ENCODE assay signal across 17 mouse cellular contexts in genomic region chr2:57109301-57109700, GRCm38 (mm10). TPM values are rescaled to one million over a fixed set of nuclear protein-coding genes. Genes with fewer than 3 reads are reported as not detected.
DNase-seq lines count a peak whose midpoint lies in the region; ATAC-seq lines count a peak whose summit lies in the region.
"Had no signal": no experiment of that assay in that cellular context is flagged by ENCODE, and none has a peak within 500 bp of the region (broad histone marks: within the 10 kb centered on the region; RNA-seq: fewer than 3 reads in every experiment).

No protein-coding gene starts in this region.

- no peak overlapping the region for H3K27ac ChIP-seq in forebrain, embryonic 12.5 days
- no peak overlapping the region for H3K27ac ChIP-seq in forebrain, embryonic 15.5 days (replicated peaks)
- H3K27ac ChIP-seq in midbrain, embryonic 10.5 days (replicated peaks) = no peak overlapping the region
- no peak overlapping the region for H3K27ac ChIP-seq in midbrain, embryonic 15.5 days
- peak overlapping the region; percentile 41; the same call in 1 of the 2 replicates for H3K27ac ChIP-seq in hindbrain, embryonic 14.5 days
- H3K27ac ChIP-seq in midbrain, embryonic 14.5 days (replicated peaks; ENCODE audit: low read depth, low read length) = peak overlapping the region; percentile 60
- H3K27ac ChIP-seq: limb, embryonic 15.5 days; liver, embryonic 15.5 days; stomach, postnatal 0 days had no signal

- H3K27me3 ChIP-seq in forebrain, embryonic 12.5 days = peaks cover 85% of the 10 kb centered on the region
- H3K27me3 ChIP-seq in forebrain, embryonic 15.5 days = peaks cover 78% of the 10 kb centered on the region
- peaks cover 100% of the 10 kb centered on the region for H3K27me3 ChIP-seq in midbrain, embryonic 10.5 days (ENCODE audit: low read depth, poor library complexity, severe bottlenecking)
- H3K27me3 ChIP-seq in midbrain, embryonic 15.5 days (replicated peaks) = peaks cover 83% of the 10 kb centered on the region
- peaks cover 95% of the 10 kb centered on the region for H3K27me3 ChIP-seq in hindbrain, embryonic 14.5 days (ENCODE audit: control insufficient read depth, insufficient read depth, low read length)
- peaks cover 89% of the 10 kb centered on the region for H3K27me3 ChIP-seq in midbrain, embryonic 14.5 days (ENCODE audit: control insufficient read depth, insufficient read depth, low read length)

- H3K9me3 ChIP-seq in forebrain, embryonic 12.5 days = 0 out of 2 replicates have a peak, but pooled peaks cover 2% of the 10 kb centered on the region
- no peaks in the 10 kb centered on the region for H3K9me3 ChIP-seq in forebrain, embryonic 15.5 days
- 0 out of 2 replicates have a peak, but pooled peaks cover 3% of the 10 kb centered on the region for H3K9me3 ChIP-seq in midbrain, embryonic 10.5 days (replicated peaks)
- H3K9me3 ChIP-seq in midbrain, embryonic 15.5 days = no peaks in the 10 kb centered on the region
- H3K9me3 ChIP-seq in hindbrain, embryonic 14.5 days (ENCODE audit: control insufficient read depth, low read length) = no peaks in the 10 kb centered on the region
- H3K9me3 ChIP-seq in midbrain, embryonic 14.5 days (ENCODE audit: control insufficient read depth, low read length) = no peaks in the 10 kb centered on the region
- H3K9me3 ChIP-seq: limb, embryonic 15.5 days; liver, embryonic 15.5 days had no signal

- ATAC-seq in forebrain, embryonic 12.5 days (ENCODE audit: low FRiP score) = 0 out of 2 replicates have a peak, but pooled peaks have one; percentile 2
- ATAC-seq in forebrain, embryonic 15.5 days (replicated peaks) = no peak
- ATAC-seq in midbrain, embryonic 15.5 days (replicated peaks) = no peak
- ATAC-seq in hindbrain, embryonic 14.5 days (ENCODE audit: low FRiP score) = peak; percentile 46; the same call in 1 of the 2 replicates
- ATAC-seq in midbrain, embryonic 14.5 days (ENCODE audit: low FRiP score, low TSS enrichment) = peak; percentile 31; the same call in 1 of the 2 replicates
- ATAC-seq: inflammation-experienced regulatory T-cells, adult 6 months had no signal

- DNase-seq in midbrain, embryonic 10.5 days (ENCODE audit: low spot score) = no peak
- no peak for DNase-seq in hindbrain, embryonic 14.5 days (ENCODE audit: low spot score)
- DNase-seq in midbrain, embryonic 14.5 days = peak; percentile 69
- DNase-seq in lung, postnatal 4 days = no peak
- DNase-seq: cerebellum, adult 8-10 months; heart, postnatal 10 days; kidney, adult 2 months; kidney, postnatal 10 days; right cerebral cortex, postnatal 4 days had no signal

- no peak overlapping the region for H3K9ac ChIP-seq in forebrain, embryonic 12.5 days
- no peak overlapping the region for H3K9ac ChIP-seq in forebrain, embryonic 15.5 days (replicated peaks)
- no peak overlapping the region for H3K9ac ChIP-seq in midbrain, embryonic 15.5 days
- H3K9ac ChIP-seq in hindbrain, embryonic 14.5 days = 0 out of 2 replicates have a peak overlapping the region, but pooled peaks have one; percentile 13
- no peak overlapping the region; the same call in 1 of the 2 replicates for H3K9ac ChIP-seq in midbrain, embryonic 14.5 days (replicated peaks; ENCODE audit: low read length)
- H3K9ac ChIP-seq: limb, embryonic 15.5 days; liver, embryonic 15.5 days had no signal

- peak overlapping the region; percentile 8; the same call in 1 of the 2 replicates for H3K4me2 ChIP-seq in forebrain, embryonic 12.5 days
- H3K4me2 ChIP-seq in forebrain, embryonic 15.5 days (replicated peaks) = no peak overlapping the region
- H3K4me2 ChIP-seq in midbrain, embryonic 15.5 days = no peak overlapping the region
- H3K4me2 ChIP-seq in hindbrain, embryonic 14.5 days (replicated peaks) = peak overlapping the region; percentile 17; the same call in 1 of the 2 replicates
- H3K4me2 ChIP-seq in midbrain, embryonic 14.5 days (ENCODE audit: low read length) = peak overlapping the region; percentile 45
- H3K4me2 ChIP-seq: heart, embryonic 11.5 days; limb, embryonic 15.5 days; liver, embryonic 15.5 days had no signal

- WGBS in forebrain, embryonic 12.5 days = 1% methylated on average over 11 of the region's 11 CpGs
- 6% methylated on average over 11 of the region's 11 CpGs for WGBS in forebrain, embryonic 15.5 days
- 2% methylated on average over 11 of the region's 11 CpGs for WGBS in midbrain, embryonic 10.5 days
- WGBS in midbrain, embryonic 15.5 days = 2% methylated on average over 11 of the region's 11 CpGs
- WGBS in hindbrain, embryonic 14.5 days = 4% methylated on average over 11 of the region's 11 CpGs
- 2% methylated on average over 11 of the region's 11 CpGs for WGBS in midbrain, embryonic 14.5 days

- no peaks in the 10 kb centered on the region for H3K36me3 ChIP-seq in forebrain, embryonic 12.5 days (replicated peaks)
- H3K36me3 ChIP-seq in forebrain, embryonic 15.5 days = no peaks in the 10 kb centered on the region
- no peaks in the 10 kb centered on the region for H3K36me3 ChIP-seq in midbrain, embryonic 10.5 days
- H3K36me3 ChIP-seq in midbrain, embryonic 15.5 days (replicated peaks) = no peaks in the 10 kb centered on the region
- no peaks in the 10 kb centered on the region for H3K36me3 ChIP-seq in hindbrain, embryonic 14.5 days (replicated peaks; ENCODE audit: control insufficient read depth, insufficient read depth)
- no peaks in the 10 kb centered on the region for H3K36me3 ChIP-seq in midbrain, embryonic 14.5 days (ENCODE audit: control insufficient read depth, insufficient read depth, low read length)
- H3K36me3 ChIP-seq: liver, embryonic 15.5 days had no signal

- no peak overlapping the region for H3K4me3 ChIP-seq in forebrain, embryonic 12.5 days (replicated peaks)
- H3K4me3 ChIP-seq in forebrain, embryonic 15.5 days = no peak overlapping the region
- H3K4me3 ChIP-seq in midbrain, embryonic 10.5 days = peak overlapping the region; percentile 20; the same call in 1 of the 2 replicates
- no peak overlapping the region for H3K4me3 ChIP-seq in midbrain, embryonic 15.5 days
- peak overlapping the region; percentile 6 for H3K4me3 ChIP-seq in hindbrain, embryonic 14.5 days (replicated peaks; ENCODE audit: low read length)
- H3K4me3 ChIP-seq in midbrain, embryonic 14.5 days (replicated peaks; ENCODE audit: low read depth, low read length) = 0 out of 2 replicates have a peak overlapping the region, but pooled peaks have one; percentile 13
- H3K4me3 ChIP-seq: limb, embryonic 15.5 days; liver, embryonic 15.5 days had no signal

- H3K4me1 ChIP-seq in forebrain, embryonic 12.5 days = peaks cover 30% of the 10 kb centered on the region
- peaks cover 27% of the 10 kb centered on the region for H3K4me1 ChIP-seq in forebrain, embryonic 15.5 days
- H3K4me1 ChIP-seq in midbrain, embryonic 10.5 days = peaks cover 49% of the 10 kb centered on the region
- H3K4me1 ChIP-seq in midbrain, embryonic 15.5 days = peaks cover 19% of the 10 kb centered on the region
- peaks cover 6% of the 10 kb centered on the region; the same call in 1 of the 2 replicates for H3K4me1 ChIP-seq in hindbrain, embryonic 14.5 days (replicated peaks; ENCODE audit: control insufficient read depth, insufficient read depth, low read length)
- H3K4me1 ChIP-seq in midbrain, embryonic 14.5 days (ENCODE audit: control insufficient read depth, insufficient read depth, low read length) = peaks cover 6% of the 10 kb centered on the region; the same call in 1 of the 2 replicates

RNA-seq across cellular contexts. Expression of gene Nr4a2, which starts 14.5 kb away (rescaled TPM):
- polyA plus RNA-seq in forebrain, embryonic 12.5 days (2016; fragmentation: Nextera tagmentation; extraction: Ambion mirVana) = 18.1 and 18.7 TPM in 2 replicates
- polyA plus RNA-seq in forebrain, embryonic 15.5 days (2015; fragmentation: Nextera tagmentation; extraction: Ambion mirVana) = 22.2 and 31.9 TPM in 2 replicates
- 6.9 and 13.8 TPM in 2 replicates for polyA plus RNA-seq in midbrain, embryonic 10.5 days (2016; fragmentation: Nextera tagmentation; extraction: Ambion mirVana)
- polyA plus RNA-seq in midbrain, embryonic 15.5 days (2015; fragmentation: Nextera tagmentation; extraction: Ambion mirVana) = 40.1 and 40.4 TPM in 2 replicates
- 20.7 and 21.0 TPM in 2 replicates for polyA plus RNA-seq in hindbrain, embryonic 14.5 days (2014; fragmentation: Nextera tagmentation; extraction: Ambion mirVana)
- 23.8 and 30.9 TPM in 2 replicates for polyA plus RNA-seq in midbrain, embryonic 14.5 days (2014; fragmentation: Nextera tagmentation; extraction: Ambion mirVana)

Comparison
In these comparisons a context has a peak if more than half of its experiments do, and no peak if none do; other contexts are left out.
1. ATAC-seq: peak in forebrain, embryonic 12.5 days (single experiment), hindbrain, embryonic 14.5 days (single experiment) and midbrain, embryonic 14.5 days (single experiment); none in forebrain, embryonic 15.5 days (single experiment) and midbrain, embryonic 15.5 days (single experiment).
2. H3K27ac ChIP-seq: peak in hindbrain, embryonic 14.5 days (single experiment) and midbrain, embryonic 14.5 days (single experiment); none in forebrain, embryonic 12.5 days (single experiment), forebrain, embryonic 15.5 days (single experiment), midbrain, embryonic 10.5 days (single experiment) and midbrain, embryonic 15.5 days (single experiment).
3. H3K4me2 ChIP-seq: peak in forebrain, embryonic 12.5 days (single experiment), hindbrain, embryonic 14.5 days (single experiment) and midbrain, embryonic 14.5 days (single experiment); none in forebrain, embryonic 15.5 days (single experiment) and midbrain, embryonic 15.5 days (single experiment).
4. H3K4me3 ChIP-seq: peak in midbrain, embryonic 10.5 days (single experiment), hindbrain, embryonic 14.5 days (single experiment) and midbrain, embryonic 14.5 days (single experiment); none in forebrain, embryonic 12.5 days (single experiment), forebrain, embryonic 15.5 days (single experiment) and midbrain, embryonic 15.5 days (single experiment).